Mouse (Mus musculus) brain, embryonic 14.5 days (tissue): ENCODE measurements at regions not wholly inside any gene's neighbourhood (a gene's known extent, or its start where the extent isn't known, plus 50 kb on each side); places are given as distances from the start of the nearest gene placed in this dataset.

Experiments
- CTCF ChIP-seq: fragments of 200-500 bp; IDR thresholded peaks from 2 replicates; pipeline ENCODE4 v1.5.1; 2012; ENCODE audit warnings: inconsistent platforms, mild to moderate bottlenecking, moderate library complexity, borderline replicate concordance; ENCODE audit not compliant: insufficient read depth, insufficient read length; ENCODE audit errors: extremely low read depth
- POLR2A ChIP-seq: fragments of 200-500 bp; IDR thresholded peaks from 2 replicates; pipeline ENCODE4 v1.6.1; 2012; ENCODE audit warnings: mild to moderate bottlenecking, inconsistent platforms, borderline replicate concordance; ENCODE audit not compliant: poor library complexity, insufficient read depth, insufficient read length, severe bottlenecking; ENCODE audit errors: extremely low read depth

DNA sequence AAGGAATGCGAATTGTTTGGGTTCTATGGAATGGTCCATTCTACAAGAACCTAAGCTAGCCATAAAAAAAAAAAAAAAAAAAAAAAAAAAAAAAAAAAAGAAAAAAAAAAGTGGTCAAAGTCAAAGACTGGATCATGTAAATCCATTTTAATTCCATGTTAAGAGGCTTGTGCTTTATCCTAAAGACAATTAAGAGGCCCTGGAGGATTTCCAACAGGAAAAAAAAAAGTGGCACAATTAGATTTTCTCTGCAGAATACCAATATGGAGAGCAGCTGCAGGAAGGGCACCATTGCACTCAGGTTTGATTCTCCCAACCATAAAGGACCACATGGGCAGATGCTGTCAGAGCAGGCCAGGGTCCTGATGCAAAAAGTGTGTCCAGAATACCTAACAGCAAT, 51.9 kb upstream of the Samd3 start:
- TF ChIP-seq POLR2A (no peak), CTCF (no peak)
